Mouse (Mus musculus) splenic B cell, adult 2 months (primary cell): ENCODE data around the gene 9930104L06Rik.

ENCODE experiments used
- DNase-seq: peaks from one replicate; pipeline ENCODE4 v3.0.0-alpha.2; 2011; ENCODE audit warnings: low read depth, low spot score
- H3K27me3 ChIP-seq: 2 replicates; pipeline ENCODE4 v1.6.1; 2012; ENCODE audit warnings: mild to moderate bottlenecking, low read length, moderate library complexity, mixed read lengths; ENCODE audit not compliant: control insufficient read depth, poor library complexity, insufficient read depth, severe bottlenecking
- H3K36me3 ChIP-seq: 2 replicates; pipeline ENCODE4 v1.6.1; 2012; ENCODE audit warnings: mild to moderate bottlenecking, low read length, moderate library complexity, mixed read lengths; ENCODE audit not compliant: control insufficient read depth, poor library complexity, insufficient read depth, severe bottlenecking

9930104L06Rik gene

DNA sequence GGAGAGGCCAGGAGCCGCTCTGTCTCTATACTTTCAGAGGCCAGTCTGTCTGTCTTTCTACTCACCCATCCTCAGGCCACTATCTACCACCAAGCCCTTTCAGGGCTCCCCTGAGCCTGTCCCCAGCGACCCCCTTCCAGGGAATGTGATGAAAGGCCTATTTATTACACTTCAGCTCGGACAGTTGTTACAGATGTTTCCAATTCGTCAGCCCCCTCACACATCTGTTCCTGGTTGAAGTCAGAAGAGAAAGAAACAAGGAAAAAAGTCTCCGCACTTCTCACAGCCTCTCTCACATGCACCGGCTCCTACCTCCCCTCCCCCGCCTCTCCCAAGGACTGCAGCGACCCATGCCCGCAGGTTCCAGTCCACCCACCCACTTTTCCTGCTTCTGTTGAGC lies 35.5 kb downstream of the 9930104L06Rik start:
- no peaks in the 10 kb centered on the region for H3K27me3 ChIP-seq
- no peak for DNase-seq
- H3K36me3 ChIP-seq, result no peaks in the 10 kb centered on the region

DNA sequence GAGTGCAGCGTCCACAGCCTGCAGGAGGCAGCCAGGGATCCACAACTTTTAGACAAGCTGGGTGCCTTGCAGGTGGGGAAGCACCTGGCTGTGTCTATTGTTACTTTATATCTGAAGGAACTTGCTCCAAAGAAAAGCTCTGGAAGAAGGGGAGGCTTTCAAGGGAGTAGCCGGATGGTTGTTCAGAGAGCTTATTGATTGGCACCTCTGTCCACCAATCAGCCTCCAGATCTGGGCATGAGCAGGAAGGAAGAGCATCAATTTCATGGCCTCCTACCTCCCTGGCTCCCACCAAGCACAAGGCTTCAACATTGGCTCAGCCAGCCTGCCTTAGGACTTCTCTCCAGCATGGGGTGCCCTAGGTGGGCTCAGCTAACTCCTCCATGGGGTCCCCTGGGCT lies 36.4 kb downstream of the 9930104L06Rik start:
- H3K36me3 ChIP-seq, result no peaks in the 10 kb centered on the region
- no peak for DNase-seq

DNA sequence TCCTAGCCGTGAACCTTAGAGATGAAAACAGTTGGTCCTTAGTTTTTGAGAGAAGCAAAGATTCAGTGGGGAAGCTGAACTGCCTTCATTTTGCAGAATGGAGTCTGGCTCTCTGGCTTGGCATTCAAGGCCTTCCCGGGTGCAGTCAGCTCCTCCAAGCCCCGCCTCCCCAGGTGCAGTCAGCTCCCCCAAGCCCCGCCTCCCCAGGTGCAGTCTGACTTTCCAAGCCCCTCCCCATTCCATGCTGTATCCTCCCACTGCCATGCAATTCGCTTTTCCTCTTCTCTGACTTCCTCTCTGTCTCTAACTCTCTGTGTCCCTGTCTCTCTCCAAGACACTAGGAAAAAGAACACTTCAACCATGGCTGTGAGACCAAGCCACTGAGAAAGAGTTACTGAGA lies 41.4 kb downstream of the 9930104L06Rik start:
- Histone ChIP-seq H3K27me3 (no peaks in the 10 kb centered on the region), H3K36me3 (no peaks in the 10 kb centered on the region)
- DNase-seq, result no peak

More for the DNA sequence above, 36.4 kb downstream of the 9930104L06Rik start:
- no peaks in the 10 kb centered on the region for H3K27me3 ChIP-seq

DNA sequence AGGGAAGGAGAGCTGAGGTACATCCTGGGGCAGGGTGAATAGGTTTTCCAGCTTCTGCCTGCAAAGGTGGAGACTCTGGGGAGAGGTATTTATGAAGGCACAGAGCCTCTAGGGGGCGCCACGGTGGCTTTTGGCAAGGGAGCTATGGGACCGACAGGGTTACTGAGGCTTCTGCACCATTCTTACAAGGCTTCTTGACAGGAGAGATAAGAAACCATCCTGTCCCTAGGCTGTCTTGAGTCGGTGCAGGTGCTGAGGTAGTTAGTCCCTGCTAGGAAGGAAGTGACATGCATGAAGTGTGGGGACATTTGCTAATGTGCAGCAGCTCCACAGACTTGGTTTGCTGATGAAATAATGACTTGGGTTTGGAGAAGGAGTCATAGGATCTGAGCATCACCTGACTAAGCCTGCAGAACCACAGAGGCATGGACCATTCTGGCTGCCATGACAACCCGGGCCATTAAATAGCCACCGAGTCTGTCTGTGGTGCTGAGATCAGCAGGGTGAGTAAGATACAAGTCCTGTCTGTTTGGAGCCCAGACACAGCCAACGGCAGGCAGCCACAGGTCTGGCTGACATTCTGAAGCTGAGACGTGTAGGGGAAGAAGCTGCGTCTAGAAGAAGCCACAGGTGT lies 47.2 kb downstream of the 9930104L06Rik start:
- H3K27me3 ChIP-seq, result no peaks in the 10 kb centered on the region
- no peaks in the 10 kb centered on the region for H3K36me3 ChIP-seq
- peak; percentile 31 for DNase-seq

DNA sequence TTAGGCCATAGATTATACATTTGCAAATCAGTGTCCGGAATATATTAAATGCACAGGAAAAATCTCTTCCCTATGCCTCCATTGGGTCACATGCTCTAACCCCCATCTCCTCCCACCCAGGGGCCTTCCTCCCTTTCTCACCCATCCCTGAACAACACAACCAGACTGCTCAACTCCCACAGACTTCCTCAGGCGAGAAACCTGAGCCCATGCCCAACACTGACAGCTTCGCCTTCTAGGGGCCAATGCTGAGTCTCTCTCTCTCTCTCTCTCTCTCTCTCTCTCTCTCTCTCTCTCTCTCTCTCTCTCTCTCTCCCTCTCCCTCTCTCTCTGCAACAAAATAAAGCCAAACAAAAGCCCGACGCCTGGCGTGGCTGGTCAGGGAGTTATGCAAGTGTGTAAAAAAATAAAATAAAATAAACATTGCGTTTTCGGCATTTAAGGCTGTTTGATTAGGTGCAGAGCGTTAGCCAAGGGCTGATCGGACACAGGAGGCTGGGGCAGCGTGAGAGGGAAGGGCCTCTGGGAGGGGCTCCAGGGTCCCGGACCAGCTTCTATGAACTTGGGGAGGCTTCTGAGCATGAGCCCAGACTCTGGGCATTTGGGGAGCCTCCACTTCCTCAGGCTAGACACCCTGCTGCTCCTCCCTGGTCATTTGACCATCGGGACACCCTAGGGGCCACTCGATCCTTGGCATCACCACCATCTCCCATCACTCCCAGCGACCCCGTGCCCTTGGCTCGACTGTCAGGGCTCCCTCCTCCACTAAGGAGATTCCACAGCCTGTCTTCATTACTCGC lies 48.2 kb downstream of the 9930104L06Rik start:
- no peaks in the 10 kb centered on the region for H3K27me3 ChIP-seq
- no peaks in the 10 kb centered on the region for H3K36me3 ChIP-seq
- no peak for DNase-seq

DNA sequence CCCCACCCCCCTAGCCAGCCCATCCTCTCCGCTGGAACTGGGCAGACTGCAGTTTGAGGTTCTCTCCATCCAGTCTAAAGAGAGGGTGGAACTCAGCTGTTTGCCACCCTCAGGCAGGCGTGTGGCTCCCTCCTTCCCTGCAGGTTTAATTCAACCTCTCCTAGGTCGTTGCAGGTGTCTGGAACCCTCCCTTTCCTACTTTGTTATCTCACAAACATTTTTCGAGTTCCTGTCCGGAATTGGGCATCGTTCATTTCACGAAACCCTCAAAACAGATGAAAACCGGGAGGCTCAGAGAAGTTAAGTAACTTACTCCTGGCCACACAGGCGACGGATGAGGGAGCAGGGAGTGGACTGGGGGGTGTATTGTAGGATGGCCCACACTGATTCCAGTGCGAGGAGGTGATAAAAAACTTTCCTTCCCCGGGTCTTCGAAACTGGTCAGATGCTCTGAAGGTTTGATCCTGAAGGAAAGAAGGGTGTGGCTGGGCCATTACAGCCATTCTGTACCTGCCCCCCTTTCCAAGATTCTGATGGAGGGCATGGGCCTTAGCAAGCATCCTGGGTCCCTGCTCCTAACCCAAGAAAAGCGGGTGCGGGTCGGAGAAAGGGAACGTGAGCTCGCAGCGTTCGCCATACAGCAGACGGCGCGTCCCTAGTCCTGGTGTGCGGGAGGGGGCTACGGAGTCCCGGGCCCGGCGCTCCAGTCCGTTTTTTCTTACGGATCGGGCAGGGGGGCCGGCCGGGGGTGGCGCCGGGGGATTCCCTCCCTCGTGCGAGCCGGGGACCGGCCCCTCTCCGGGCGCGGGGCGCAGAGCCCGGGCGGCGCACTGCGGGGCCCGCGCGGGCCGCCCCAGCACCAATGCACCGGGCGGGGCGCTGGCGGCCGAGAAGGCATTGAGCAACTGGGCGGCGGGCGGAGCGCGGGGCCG lies 49.1 kb downstream of the 9930104L06Rik start, which contains the start of gene Rspo1:
TSS of gene Rspo1 (plus strand) at position 760 of the 932 bp plus-strand sequence.
- no peak for DNase-seq
- Histone ChIP-seq H3K27me3 (no peaks in the 10 kb centered on the region), H3K36me3 (no peaks in the 10 kb centered on the region)

DNA sequence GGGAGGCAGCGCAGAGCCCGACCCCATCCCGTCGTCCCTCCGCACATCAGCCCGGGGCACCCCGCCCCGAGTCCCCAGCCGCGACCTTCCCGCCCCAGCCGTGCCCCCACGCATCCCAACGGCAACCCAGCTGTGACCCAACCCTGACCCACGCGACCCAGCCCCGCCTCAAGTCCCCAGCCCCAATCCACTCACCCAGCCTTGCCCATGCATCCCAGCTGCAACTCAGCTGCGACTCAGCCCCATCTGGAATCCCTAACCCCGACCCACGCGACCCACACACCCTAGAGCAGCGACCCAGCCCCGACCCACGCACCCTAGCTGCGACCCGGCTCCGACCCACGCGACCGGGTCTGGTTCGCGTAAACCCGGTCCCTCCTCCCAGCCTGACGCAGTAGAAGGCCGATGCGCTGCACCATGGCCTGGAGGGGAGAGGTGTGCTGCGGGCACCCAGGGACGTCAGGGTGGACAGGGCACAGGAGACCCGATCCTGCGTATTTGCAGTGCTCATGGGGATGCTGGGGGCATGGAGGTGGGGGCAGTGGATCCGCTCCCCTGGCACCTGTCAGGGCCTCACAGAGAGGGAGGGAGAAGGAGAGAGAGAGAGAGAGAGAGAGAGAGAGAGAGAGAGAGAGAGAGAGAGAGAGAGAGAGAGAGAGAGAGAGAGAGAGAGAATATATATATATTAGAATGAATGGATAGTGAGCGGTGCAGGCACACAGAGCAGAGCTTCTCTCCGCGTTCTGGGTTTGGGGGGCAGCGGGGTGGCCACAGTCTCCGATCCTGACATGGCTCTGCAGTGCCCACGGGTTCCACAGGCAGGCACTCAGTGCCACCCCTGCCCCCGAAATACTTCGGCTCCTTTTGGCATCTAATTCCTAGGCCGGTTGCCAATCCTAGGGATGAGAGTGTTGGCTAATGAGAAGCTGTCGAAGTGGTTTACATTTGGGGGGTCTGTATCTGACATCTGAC lies 50.2 kb downstream of the 9930104L06Rik start:
- no peak for DNase-seq
- no peaks in the 10 kb centered on the region for H3K36me3 ChIP-seq
- H3K27me3 ChIP-seq, result no peaks in the 10 kb centered on the region

DNA sequence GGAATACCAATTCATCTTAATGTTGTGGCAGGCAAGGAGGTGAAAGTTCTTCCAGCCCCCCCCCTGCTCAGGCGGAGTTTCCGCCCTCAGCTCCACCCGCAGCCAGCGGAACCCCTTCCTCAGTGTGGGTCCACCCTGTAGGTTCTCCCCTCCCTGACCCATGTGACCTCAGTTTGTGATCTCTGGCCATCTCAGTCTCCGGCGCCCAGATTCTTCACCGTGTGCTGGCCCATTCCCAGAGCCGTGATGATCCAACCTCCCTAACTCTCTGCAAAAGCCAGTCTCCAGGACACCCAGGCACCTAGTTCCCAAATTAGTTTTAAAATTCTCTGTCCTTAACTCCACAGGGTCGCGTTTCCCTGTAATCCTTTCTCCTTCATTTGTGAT lies 50.9 kb downstream of the 9930104L06Rik start:
- Histone ChIP-seq H3K36me3 (no peaks in the 10 kb centered on the region), H3K27me3 (no peaks in the 10 kb centered on the region)
- no peak for DNase-seq

DNA sequence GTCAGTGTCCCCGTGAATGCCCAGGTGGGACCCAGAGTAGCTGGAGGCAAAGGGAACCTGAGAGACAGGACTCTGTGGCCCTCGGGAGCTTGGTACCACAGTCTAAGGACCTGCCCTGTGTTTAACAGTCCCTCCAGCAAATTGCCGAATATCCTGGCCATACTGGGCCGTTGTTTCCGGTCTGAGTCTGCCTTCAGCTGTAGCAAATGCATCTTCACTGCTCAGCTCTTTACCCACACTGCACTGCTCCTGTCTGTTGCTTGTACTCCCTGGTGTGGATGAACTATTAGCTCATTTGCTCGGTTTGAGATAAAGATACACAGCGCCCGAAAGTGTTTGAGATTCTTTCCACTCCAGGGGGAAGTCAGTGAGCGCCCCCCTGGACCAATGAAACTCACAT lies 51.5 kb downstream of the 9930104L06Rik start:
- no peaks in the 10 kb centered on the region for H3K27me3 ChIP-seq

DNA sequence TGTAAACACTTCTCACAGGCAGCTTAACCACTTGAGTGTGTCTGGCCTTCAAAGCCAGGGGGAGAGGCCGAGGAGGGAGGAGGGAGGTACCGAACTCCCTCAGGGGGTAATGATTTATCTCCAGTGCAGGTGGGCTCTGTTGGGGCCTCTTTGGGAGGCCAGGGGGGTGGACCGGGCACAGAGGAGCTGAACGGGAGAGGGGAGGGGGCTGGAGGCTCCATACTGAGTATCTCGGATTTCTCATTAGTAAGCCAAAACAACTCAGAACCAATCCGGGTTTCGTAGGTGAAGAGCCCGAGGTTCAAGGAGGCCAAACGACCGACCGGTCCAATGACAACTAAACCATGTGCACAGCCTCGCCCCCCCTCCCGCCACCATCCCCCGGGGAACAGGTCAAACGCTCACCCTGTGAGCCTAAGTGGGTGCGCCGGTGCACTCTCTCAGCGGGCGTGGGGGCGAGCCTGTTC lies 53.0 kb downstream of the 9930104L06Rik start:
- Histone ChIP-seq H3K36me3 (no peaks in the 10 kb centered on the region), H3K27me3 (no peaks in the 10 kb centered on the region)
- no peak for DNase-seq

More for the DNA sequence above, 51.5 kb downstream of the 9930104L06Rik start:
- H3K36me3 ChIP-seq, result no peaks in the 10 kb centered on the region
- DNase-seq, result no peak

DNA sequence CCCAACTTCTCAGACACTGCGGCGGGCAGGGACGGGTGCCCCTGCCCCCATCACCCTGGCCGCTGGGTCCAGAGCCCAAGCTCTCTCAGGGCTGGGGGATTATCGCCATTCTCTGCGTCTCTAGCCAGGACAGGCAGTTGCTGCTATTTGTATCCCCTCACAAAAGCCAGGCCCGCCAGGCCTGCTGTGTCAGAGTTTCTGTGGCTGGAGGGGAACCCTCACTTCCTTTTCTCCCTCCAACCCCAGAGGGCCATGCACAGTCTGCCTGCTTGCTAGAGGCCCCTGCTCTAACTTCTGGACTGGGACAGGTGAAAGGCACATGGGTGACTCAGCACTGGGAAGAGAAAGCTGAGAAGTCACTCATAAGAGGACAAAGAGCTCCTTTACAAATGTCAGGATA lies 53.5 kb downstream of the 9930104L06Rik start:
- DNase-seq, result no peak
- H3K27me3 ChIP-seq, result no peaks in the 10 kb centered on the region
- H3K36me3 ChIP-seq, result no peaks in the 10 kb centered on the region
